Mouse (Mus musculus) kidney, adult 2 months (tissue): ENCODE results near the gene Pth2r.

Experiments
- CTCF ChIP-seq: fragments of 200-500 bp; conservative IDR thresholded peaks from 2 replicates; pipeline ENCODE4 v1.5.1; 2011; ENCODE audit warnings: low read depth, mild to moderate bottlenecking, control low read depth, low read length, moderate library complexity, mixed read lengths; ENCODE audit not compliant: insufficient read depth, insufficient read length
- POLR2A ChIP-seq: fragments of 200-500 bp; IDR thresholded peaks from one replicate; pipeline ENCODE4 v1.6.1; 2011; ENCODE audit warnings: low read depth, low read length, control low read depth

GRCm38 (mm10) chr1:65407441-65407840 is 125.6 kb downstream of the Pth2r start:
- no peak for TF ChIP-seq POLR2A
- TF ChIP-seq CTCF: no peak
